Mouse (Mus musculus) urinary bladder, adult 18-20 months (tissue): ENCODE results near the gene Trmt61a.
"Not testable (repeated sequence)": the region's sequence is repeated elsewhere in the genome, so short reads cannot be mapped to it uniquely, and the experiment has no call there.

Source experiments
- DNase-seq, 2 experiments: peaks; one replicate each; pipeline ENCODE4 v3.0.0; 2022; ENCODE audit warnings: low spot score in 2 of 2, mixed read lengths in 2 of 2

Trmt61a gene

DNA sequence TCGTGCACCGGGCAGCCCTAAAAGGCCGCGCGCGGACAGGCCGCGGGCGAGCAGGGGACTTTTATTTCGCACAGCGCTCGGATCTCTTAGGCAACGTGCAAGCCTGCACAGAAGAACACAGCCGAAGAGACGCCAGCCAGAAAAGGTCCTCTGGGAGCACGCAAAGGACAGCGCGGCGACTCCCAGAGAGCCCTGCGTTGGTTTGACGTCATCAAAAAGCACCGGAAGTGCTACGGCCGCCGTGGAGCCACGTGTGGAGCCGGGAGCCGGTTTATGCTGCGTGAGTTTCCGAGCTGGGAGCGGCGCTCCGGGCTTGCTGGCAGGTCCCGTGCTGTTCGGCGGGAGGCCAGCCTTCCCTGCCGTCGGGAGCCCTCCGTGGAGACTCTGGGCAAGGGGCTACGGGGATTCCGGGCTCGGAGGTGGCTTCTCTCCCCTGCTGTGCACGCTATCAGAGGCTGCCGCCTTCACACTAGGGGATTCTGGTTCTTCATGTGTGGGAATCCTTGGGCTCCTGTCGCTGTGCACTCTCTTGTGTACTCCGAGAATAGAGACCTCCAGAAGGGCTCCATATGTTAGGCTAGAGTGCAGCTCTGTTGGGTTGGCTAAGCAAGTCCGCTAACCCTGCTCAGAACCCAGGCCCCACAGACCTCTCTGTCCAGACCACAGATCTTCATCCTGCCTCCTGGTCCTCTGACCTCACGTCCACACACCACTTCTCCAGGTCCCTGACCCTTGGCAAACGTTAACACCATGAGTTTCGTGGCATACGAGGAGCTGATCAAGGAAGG, at the start of gene Trmt61a:
Trmt61a (plus strand) TSS at position 224 of the 788 bp plus-strand sequence.
- DNase-seq = peak; percentile 82 to 83

DNA sequence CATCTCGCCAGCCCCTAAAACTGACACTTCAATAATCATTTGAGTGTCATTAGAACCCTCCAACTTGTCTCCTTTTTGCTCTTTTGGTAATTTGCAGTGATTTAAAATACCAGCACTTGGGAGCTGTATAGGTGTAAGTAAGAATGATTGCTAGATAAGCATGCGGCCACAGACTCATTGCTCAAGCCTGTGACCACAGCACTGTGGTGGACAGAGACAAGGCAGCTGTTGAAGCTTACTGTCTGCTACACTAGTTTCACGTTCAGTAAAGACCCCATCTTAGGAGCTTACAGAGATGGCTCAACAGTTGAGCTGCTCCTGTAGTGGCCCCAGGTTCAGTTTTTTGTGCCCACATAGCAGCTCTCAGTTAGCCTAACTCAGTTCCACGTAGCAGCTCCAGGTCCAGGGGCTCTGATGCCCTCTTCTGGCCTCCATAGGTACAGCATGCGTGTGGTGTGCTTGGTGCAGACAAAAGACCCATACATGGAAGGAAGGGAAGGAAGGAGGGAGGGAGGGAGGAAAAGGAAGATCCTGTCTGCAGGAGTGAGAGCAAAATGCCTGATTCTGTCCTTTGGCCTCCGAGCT, 29.8 kb upstream of the Trmt61a start:
- no peak for DNase-seq

DNA sequence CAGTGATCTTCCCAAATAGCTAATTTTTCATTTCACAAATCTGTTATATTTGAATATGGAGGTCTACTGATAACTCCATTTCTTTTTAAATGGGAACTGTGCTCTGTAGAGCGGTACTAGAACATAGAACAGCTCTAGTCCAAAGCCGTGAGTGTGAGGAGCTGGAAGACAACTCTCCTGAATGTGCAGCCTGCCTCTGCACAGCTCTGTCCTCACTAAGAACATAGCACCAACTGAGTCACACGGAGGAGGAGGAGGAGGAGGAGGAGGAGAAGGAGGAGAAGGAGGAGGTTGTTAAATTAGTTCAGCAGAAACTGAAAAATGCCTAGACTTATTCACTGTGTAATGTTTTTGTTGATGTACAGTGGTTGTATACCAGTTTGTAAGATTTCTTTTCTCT, 25.0 kb upstream of the Trmt61a start:
- no peak for DNase-seq

DNA sequence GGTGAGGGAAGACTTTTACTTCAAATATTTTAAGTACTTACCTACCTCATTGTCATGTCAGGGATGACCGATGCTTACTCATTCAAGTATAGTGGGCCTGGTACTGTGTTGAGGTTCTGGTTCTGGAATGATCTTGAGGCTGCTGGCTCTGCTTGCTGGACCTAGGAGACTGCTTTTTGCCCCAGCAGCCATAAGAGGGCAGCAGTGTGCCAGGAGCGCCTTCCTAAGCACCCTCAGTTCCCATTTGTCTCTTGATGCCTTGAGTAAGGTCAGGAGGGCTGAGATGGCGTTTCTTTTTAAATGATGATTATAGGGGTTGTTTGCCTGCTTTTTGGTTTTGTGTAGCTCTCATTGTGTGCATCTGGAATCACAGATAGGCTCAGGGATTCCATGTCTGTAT, 24.5 kb upstream of the Trmt61a start:
- no peak for DNase-seq

DNA sequence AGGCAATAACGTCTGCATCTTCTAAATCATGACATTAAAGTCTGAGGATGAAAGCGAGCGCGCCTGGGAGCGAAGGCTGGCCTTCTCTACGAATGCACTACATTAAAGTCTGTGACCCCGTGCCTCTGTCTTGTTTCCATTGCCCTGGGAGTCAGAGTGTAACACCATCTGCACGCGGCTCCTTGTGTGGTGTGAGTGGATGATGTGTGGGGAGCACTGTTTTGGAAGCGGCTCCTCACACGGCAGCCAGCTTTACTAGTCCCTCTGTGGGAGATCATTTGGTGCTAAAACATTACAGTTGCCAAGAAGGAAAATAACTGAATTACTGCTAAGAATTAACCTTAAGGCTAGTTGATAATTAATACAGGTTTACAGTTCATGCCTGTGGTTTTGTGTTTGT, 22.2 kb upstream of the Trmt61a start:
- DNase-seq = no peak

DNA sequence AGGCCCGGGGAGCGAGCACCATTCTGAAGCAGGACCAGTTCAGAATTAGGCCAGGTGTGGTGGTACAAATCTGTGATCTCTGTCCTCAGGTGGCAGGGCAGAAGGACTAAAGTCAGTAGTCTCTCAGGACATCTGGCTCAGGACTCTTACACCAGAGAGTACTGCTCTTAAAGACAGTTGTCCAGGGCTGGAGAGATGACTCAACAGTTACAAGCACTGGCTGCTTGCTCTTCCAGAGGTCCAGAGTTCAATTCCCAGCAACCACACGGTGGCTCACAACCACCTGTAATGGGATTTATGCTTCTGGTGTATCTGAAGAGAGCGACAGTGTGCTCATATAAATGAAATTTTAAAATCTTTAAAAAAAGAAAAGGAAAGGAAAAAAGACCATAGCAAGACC, 18.6 kb upstream of the Trmt61a start:
- DNase-seq = no peak

DNA sequence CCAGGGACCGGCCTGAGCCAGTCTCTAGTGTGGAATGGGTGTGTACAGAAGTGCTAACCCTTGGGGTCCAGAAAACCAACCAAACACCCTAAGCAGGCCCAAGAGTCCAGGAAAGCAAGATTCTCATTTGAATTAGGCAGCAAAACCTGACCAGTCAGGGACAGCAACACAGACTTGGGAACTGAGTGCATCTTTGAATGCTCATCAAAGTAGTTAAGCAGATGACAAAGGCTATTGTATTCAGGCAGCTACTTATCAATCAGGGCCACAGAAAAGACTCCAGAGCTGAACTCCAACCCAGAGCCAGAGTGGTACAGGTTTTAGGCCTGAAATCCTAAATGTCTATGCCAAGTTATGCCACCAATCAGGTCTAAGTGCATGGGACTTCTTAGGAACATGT, 17.3 kb upstream of the Trmt61a start:
- DNase-seq = no peak

DNA sequence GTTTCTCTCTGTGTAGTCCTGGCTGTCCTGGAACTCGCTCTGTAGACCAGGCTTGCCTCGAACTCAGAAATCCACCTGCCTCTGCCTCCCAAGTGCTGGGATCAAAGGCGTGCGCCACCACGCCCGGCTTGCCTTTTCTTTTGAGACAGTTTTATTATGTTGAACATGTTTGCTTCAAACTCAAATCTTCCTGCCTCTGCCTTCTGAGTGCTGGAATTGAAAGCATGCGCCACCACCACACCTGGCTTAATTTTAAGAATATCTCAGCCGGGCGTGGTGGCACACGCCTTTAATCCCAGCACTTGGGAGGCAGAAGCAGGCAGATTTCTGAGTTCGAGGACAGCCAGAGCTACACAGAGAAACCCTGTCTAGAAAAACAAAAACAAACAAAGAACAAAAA, 16.4 kb upstream of the Trmt61a start:
- DNase-seq = not testable (repeated sequence)

DNA sequence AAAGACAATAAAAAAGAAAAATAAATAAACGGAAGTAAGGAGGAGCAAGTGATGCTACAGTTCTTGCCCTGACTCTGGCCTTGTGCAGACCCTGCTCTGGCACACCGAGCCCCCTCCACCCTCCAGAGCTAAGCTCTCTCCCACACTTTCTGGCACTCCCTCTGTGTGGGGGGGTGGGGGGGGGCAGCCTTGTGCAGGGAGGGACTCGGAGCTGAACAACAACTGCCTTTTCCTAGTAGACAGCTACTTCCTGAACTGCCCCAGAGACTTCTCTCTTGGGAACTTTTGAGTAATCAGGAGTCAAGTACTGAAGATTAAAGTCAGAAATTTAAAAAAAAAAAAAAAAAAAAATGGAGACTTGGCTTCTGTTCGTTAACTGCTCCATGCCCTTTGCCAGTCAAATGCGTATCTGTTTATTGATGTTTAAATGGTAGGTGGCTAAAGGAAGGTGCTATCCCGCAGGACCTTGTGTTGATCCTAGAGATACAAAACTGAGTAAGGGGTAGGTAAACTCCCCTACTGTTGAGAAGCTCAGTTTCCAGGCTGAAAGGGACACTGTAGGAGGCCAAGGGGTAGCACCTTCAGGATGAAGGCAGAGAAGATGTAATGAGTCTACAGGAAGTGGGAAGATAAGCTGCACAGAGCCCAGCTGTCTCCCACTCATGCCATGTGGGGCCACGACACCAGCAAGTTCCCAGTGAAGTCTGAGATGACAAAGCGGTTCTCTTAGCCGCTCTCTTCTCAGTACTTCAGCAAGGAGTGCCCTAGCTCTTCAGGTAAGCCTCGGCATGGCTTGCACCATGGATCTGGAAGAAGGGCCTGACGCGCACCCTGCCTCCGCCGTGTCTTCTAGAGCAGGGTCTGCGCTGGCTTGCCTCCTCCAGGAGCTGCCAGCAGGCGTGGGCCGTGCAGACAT, 14.4 kb upstream of the Trmt61a start:
- DNase-seq = no peak

DNA sequence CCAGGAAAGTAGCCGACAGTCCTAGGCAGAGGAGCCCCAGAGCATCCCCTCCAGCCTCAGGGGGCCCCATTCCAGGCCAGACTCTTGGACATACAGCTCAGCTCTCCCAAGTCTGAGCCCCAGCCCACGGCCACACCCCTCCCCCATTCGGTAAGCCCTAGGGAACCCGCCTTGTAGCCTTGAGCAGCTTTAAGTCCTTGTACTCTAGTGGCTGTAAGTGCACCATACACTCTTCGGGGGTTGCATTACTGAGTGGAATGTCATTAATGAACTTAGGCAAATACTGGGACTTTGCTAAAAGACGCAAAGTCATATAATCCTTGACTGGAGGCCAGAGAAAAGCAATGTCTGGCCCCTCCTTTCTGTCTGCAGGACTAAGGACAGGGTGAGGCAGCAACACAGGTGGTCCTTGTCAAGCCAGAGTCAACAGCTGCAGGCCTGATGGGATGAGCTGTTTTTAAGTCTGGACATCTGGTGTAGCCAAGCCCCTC, 13.7 kb upstream of the Trmt61a start:
- no peak for DNase-seq

DNA sequence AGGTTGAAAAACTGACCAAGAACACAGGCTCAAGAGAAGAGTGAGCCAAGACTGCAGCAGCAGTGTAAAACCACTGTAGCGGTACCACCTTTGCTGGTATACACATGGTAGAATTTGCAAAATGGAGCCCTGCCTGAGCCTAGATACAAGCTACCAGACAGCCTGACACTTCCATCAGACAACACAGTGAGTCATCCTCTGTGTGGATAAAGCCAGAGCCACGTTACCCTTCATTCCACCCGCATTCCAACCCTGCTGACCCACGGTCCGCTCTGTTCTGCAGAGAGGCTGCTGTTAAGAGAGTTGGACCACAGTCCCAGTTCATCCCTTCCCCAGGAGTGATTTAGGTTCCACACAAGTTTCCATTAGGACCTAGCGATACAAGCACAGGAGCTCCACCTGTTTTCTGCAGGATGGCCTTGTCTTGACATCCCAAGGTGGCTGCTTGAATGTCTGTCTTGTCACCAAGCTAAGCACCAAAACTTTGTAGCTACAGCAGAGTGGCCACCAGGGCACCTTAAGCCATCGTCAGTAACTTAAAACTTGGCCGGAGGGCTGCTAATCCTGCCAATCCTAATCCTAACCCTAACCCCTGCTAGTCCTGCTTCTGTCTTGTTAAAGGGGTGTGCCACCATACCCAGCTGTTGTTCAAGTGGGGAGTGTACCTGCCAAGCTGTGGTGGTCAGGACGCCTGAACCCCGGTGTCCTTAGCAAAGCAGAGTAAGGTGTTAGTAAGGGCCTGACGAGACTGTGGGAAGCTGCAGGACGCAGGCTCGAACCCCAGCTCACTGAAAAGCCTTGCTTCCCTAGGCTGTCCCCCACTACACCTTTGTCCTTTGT, 12.6 kb upstream of the Trmt61a start:
- DNase-seq = no peak

DNA sequence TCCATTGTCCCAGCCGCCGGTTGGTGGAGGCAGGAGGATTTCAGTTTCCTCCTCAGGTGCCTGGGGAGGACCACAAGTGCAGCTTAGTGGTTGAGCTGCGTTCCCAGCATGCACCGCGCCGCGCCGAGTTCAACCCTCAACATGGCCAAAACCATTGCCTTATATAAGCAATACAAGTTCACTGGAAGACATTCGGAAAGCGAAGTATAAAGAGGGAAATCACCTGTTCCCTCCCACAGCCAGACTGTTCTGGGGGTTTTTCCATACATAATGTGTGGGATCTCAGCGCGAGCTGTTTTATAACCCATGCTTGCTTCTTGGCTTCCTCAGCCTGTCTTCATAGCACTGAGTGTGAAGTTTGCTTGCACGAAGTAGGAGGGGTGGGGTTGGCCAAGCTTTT, 11.5 kb upstream of the Trmt61a start:
- DNase-seq = no peak

DNA sequence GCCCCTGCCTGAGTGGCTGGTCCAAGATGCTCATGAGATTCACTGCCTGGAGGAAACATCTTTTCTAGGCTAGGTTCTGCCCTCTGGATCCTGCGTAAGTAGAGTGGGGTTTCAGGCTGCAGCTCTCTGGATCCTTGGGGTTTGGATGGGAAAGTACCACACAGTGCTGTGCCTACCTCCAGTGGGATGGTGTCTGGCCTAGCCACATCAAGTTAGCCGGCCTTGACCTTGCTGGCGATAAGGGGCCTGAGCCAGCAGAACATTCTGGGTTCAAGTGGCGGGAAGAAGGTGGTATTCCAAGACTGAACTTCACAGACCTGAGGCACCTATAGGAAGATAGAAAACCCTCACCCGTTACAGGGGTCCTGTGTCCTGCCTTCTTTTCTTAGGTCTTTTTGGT, 10.5 kb upstream of the Trmt61a start:
- DNase-seq = no peak

DNA sequence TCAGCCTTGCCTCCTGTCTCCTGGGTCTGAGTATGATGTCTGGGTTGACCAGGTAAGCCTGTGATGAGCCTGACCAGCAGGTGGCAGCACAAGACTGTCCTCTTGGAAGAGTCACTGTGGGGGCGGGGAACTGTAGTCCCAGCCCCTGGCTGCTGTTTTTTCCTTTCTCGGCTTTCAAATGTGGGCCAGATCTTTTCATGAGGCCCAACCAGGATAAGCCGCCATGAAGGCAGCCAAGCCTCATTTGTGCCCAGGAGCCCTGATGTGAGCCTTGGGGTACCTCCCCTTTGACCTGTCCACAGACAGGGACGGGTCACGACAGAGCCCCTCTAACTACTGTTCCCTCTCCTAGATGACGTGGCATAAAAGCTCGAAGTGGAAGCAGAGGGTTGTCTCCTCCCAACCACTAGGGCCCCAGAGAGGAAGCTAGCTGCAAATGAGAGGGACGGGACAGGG, 9.4 kb upstream of the Trmt61a start:
- peak; percentile 89 to 90 for DNase-seq

DNA sequence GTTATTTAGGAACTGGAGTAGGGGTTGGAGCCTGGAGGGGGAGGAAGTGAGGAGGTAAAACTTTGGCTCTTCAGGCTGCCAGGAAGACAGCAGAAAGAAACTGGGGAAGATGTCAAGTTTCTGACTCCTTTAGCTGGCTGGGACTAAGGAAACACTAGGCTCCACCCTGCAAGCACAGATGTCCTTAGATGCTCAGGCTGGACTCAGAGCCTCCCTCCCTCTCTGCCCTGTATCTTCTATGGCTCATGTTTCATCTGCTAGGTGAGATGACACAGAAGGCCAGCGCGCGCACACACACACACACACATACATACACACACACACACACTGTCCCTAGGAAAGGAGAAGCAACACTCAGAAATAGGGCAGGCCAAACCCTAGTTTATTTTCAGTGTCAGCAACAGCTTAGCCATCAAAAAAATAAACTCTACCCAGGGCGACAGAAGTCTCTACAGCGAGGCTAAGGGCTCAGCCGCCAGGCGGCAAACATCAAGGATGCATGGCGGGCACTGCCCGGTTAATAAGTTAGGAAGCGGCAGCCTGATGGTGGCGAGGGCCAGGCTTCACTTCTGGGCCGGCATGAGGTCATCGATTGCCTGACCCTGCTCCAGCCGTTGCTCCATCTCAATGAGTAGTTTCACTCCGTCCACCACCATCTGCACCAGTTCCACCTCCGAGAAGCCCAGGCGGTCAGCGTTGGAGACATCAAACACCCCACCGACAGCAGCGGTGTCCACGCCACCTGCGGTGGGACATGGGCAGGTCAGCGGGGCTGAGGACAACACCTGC, 8.7 kb upstream of the Trmt61a start:
- peak in 1 of 2 experiments; percentile 48 for DNase-seq

DNA sequence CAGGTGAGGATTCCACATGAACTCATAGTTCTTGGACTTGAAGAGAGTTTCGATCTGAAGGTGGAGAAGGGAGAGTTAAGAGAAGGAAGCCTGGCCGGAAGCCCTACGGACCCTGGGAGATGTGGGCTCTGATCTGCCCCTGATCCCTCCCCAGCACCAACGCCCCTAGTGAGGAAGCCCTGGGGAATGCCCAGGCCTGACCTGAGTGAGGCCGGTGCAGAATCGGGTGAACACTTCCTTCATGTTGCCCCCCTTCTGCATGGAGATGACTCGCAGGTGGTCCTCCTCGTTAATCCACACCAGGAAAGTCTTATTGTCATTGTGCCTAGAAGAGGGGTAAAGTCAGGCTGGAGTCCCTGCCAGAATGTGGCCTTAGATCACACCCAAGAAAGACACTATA, 7.9 kb upstream of the Trmt61a start:
- no peak for DNase-seq

DNA sequence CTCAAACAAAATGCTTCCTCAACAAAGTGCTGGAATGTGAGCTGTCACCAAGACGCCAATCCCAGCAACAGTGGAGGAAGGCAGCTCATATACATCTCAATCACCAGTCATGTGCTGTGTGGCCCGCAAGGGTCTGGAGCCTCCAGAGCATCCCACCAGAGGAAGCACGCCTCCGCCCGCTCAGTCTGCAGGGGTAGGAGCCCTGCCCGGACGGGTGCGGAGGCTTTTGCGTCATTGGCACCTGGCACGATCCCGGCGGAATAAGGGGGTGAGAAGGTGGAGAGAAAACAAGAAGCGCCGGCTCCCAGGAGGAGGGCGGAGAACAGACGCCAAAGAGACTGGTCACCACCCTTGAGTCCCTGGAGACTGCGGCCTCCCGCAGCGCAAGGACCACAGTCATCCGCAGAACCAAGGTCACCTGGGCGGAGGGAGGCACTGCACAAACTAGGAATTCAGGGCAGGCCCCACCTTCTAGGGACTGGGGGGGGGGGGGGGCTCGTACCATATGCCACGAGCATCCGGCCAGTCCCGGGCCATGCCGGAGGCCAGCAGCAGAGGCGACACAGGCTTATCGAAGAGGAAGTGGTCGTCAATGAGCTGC, 7.4 kb upstream of the Trmt61a start:
- no peak for DNase-seq

DNA sequence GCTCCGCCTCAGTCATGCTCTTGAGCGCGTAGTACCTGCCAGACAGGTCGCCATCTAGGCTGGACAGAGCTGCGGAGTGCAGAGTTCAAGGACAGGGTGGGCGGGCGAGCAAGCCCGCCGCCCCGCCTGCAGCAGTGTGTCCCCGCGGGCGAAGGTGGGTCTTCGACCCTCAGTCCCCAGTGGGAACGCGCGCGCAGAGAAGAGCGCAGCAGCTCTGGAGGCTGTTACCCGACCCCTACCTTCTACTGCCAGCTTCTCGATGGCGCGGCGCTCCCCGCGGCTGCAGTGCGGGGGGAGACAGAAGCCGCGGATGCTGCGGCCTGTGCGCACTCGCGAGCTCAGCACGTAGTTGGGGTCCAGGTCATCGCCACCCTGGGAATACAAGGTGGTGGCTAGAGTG, 6.9 kb upstream of the Trmt61a start:
- no peak for DNase-seq

DNA sequence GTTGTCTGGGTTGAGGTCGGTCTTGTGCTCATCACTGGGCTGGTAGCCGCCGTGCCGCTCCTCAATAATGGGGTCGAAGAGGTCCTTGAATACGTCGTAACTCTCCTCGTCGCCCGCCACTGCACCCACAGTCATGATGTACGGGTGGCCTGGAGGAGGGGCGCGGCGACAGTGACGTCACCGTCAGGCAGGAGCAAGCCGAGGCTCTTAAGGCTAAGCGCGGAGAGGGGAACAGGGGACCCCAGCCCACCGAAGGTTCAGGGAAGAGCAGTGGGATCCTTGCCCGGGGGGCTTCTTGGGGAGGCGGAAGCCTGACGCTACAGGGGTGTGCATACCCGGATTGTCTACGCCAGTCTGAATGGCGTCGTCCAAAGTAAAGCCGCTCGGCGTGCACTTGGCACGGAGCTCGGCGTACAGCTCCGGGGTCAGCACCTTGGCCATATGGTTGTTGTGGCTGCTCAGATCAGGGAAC, 6.4 kb upstream of the Trmt61a start:
- peak in 1 of 2 experiments; percentile 29 for DNase-seq

DNA sequence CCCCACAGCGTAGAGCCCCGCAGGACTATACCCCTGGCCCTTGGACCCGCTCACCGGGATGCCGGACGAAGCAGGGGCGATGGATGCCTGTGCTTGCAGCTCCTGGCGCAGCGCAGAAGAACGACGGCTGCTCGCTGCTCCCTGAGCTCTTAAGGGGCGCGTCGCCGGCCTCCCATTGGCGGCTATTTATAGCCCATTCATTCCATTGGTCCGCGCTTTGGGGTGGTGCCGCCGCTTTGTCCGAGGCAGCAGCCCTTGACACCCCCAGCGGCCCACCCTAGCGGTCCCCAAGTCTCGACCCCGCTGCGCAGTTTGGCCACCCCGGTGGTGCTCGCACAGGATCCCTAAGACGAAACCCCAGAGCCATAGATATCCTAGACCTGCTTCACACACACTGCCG, 5.7 kb upstream of the Trmt61a start, which contains the start of gene Ckb:
Ckb (minus strand) TSS at position 163 of the 400 bp plus-strand sequence.
- DNase-seq = peak; percentile 44 to 56
